Mouse (Mus musculus) cortical plate, adult 2 months (tissue): ENCODE results near the gene Ccdc33.

Source experiments
- CTCF ChIP-seq: fragments of 200-500 bp; IDR thresholded peaks from 2 replicates; pipeline ENCODE4 v1.5.1; 2011; ENCODE audit warnings: mild to moderate bottlenecking, control low read depth, low read length; ENCODE audit not compliant: insufficient read depth; ENCODE audit errors: extremely low read depth
- POLR2A ChIP-seq: fragments of 200-500 bp; IDR thresholded peaks from 2 replicates; pipeline ENCODE4 v1.6.1; 2011; ENCODE audit warnings: mild to moderate bottlenecking, low read length, control low read depth; ENCODE audit not compliant: insufficient read depth; ENCODE audit errors: extremely low read depth

- TF ChIP-seq CTCF (no peak), POLR2A (no peak)
These were observed 102.8 kb downstream of the Ccdc33 start for GRCm38 (mm10) chr9:58015856-58016255.
